Mouse (Mus musculus) lung, postnatal 25 days (tissue): Measurements from ENCODE around the gene Dnajc9.

Experiments
- DNase-seq: peaks from one replicate; pipeline ENCODE4 v3.0.0; 2022; ENCODE audit warnings: low spot score

Gene Dnajc9

DNA sequence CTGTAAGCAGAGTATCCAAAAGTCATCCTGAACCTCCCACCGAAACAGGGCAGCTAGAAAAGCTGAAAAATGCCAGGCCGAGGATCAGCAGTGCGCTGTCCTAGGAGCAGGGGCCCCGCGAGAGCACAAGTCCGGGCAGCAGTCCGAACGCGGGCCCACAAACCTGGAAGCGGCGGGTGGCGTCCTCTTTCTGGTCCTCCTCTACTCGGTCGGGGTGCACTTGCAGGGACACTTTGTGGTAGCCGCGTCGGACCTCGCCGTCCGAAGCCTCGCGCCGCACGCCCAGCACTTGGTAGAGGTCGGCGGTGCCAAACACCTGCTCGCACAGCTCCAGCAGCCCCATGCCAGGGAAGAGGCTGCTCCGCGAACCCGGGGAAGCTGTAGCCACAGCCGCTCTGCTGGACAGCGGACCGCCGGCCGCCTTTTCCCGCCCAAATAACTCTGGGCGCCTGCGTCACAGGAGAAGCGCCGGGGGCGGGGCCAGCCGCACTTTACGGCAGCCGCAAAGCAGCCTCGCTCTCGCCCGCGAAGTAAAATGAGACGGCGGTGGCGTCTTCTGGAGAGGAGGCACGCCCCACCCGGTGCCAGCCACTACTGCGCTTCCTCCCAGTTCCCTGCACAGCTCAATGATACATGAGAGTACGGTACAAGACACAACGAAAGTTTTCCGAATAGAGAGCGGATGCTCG is at the start of gene Dnajc9:
TSS of gene Dnajc9 (minus strand) at position 470 of the 689 bp plus-strand sequence.
- peak; percentile 95 for DNase-seq

DNA sequence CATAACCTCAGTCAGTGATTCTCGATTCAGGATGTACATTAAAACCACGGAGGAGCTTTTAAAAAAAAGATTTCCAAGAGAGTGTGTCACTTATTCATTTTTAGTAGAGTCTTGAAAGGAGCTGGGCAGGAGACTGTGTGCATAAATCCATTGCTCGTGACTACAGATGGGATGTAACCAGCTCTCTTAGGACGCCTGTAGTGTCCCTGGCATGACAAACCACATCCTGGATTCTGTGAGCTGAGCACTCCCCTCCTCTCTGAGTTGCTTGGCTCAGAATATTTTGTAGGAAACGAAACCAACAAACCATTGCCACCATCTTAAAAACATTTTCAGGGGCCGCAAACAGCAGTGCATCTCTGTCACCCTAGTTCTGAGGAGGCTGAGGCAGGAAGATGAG is 48.3 kb upstream of the Dnajc9 start:
- DNase-seq, result no peak

- no peak for DNase-seq
Measured at GRCm38 (mm10) chr14:20432420-20432819, 43.7 kb upstream of the Dnajc9 start.

- DNase-seq, result no peak
Measured at GRCm38 (mm10) chr14:20431726-20432125, 43.0 kb upstream of the Dnajc9 start.

DNA sequence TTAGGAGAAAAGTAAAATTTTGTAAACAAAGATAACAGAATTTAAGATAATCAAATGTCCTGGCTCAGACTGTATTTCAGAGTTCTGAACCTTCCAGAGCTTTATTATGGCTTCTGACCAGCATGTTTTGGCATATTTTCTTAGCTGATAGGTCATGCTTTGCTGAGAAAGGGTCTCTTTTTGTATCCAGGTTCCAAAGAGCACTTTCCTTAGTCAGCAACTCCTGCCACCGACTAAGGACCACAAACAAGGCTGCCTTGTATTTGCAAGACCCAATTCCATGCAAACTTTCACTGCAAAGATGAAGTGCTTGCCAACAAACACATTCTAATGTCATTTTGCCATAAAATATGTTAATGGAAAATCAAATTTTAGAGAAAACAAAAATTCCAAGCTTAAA is 41.1 kb upstream of the Dnajc9 start:
- no peak for DNase-seq

DNA sequence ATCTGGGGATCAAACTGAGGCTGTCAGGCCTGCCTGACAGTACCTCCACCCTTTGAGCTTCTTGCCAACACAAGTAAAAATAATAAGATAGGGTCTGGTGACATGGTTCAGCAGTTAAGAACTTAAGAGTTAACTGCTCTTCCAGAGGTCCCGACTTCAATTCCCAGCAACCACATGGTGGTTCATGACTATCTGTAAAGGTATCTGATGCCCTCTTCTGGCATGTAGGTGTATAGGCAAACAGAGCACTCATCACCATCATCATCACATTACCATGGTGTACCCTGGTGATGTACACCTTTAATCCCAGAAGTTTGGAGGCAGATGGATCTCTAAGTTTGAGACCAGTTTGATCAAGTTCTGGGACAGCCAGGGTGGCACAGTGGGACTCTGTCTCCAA is 39.9 kb upstream of the Dnajc9 start:
- no peak for DNase-seq

GRCm38 (mm10) chr14:20423046-20423445 is 34.3 kb upstream of the Dnajc9 start:
- no peak for DNase-seq

GRCm38 (mm10) chr14:20422257-20422656 is 33.5 kb upstream of the Dnajc9 start:
- peak; percentile 8 for DNase-seq

- peak; percentile 39 for DNase-seq
Measured at GRCm38 (mm10) chr14:20400071-20400470, 11.4 kb upstream of the Dnajc9 start.

DNA sequence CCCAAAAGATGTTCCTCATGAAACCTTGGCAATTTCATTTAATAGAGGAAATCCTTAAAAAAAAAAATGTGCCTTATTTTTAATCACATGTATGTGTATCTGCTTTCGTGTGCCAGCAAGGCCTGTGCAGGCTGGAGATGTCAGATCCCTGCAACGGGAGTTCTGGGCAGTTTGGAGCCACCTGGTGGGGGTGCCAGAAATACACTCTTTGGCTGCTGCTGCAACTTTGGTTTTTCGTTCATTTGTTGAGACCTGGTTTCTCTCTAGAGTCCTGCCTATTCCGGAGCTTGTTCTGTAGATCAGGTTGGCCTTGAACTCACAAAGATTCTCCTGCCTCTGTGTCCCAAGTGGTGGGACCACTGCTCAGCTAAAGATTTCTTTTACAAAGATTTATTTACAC is 10.2 kb upstream of the Dnajc9 start:
- no peak for DNase-seq

DNA sequence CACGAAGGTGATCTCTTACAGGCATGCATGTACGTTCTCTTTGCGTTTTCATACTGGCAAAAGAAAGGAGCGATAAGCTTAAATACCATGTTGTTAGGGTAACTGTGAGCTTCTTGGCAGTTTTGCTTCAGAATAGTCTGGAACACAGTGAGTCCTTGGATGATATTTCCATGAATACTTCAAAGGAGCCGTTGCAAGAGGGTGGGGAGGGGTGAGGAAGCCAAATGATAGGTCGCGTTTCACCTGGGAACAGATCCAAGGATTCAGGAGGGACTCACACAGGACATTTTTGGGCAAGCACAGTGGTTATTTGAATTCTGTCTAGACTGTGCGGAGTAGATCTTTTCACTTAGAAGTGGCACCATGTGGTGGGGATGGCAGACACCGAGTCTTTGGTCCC is 8.5 kb upstream of the Dnajc9 start:
- no peak for DNase-seq

- DNase-seq, result peak; percentile 97
Measured at GRCm38 (mm10) chr14:20393205-20393913, 4.6 kb upstream of the Dnajc9 start, which contains the start of gene Mrps16. Gene Mrps16, minus strand, starts transcription at chr14:20393634.

DNA sequence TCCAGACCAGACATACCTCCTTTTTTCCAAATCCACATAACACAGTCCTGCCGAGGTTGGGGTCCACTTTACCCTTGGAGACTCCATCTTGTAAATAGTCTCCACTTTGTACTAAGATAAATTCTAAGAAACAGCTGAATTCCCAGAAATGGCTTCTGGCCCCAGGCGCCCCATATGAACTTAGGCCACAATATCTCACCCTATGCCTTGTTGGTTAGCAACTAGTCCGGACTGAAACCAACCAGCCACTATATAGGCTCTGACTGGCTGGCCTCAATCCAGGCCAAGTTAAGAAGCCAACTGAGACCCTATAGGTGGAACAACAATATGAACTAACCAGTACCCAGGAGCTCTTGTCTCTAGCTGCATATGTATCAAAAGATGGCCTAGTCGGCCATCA is 3.6 kb upstream of the Dnajc9 start:
- DNase-seq, result no peak

DNA sequence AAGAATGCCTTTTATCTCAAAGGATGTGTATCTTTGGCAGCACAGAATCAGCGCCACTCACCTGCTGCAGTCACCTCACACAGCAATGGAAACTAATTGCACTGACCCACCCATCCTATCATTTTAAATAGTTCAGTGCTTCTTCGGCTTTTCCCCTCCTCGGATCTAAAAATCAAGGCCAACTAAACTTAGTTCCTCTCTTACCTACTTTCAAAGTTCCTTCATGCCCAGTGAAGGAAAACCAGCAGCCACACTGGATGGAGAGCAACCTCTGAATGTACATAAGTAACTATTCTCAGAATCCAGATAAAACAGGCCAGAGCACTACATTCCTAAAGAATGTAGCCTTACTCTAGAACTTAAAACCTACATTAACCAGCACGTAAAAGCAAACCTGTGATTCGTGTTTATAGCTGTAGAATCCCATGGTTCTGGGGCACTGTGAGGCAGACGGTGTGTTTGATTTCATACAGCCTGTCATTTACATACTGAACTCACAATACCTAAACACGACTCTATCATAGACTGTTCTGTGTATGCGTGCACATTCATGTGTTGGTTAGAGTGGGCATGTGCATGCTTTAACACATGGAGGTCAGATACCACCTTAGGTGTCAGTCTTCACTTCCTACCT is 853 bp upstream of the Dnajc9 start:
- DNase-seq, result no peak

DNA sequence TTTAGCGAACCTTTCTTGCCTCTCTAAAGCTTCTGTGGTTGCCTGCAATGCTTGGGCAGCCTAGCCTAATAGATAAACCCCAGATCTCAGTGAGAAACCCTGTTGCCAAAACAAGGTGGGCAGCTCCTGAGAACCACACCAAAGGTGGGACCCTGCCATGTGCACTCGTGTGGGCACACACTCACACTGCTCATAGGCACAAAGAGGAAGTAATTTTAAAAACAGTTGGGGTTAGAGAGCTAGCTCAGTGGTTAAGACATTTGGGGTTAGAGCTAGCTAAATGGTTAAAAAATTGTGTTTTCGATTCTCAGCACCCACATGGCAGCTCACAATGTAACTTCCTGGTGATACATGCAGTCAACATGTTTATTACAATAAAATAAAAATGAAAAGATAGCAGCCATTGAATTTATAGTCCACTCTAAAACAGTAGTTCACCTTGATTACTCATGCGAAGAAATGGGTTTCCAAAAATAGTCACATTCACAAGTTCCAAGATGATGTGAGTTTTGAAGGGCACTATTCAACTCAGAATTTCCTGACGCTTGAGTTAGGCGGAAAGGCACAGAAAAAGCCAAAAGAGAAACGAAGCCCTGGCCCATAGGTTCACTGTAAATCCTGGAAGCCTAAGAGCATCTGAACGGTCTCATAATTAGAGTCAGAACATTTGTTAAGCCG is 8.8 kb downstream of the Dnajc9 start:
- peak; percentile 25 for DNase-seq

GRCm38 (mm10) chr14:20379087-20379640 is 9.5 kb downstream of the Dnajc9 start:
- DNase-seq, result peak; percentile 73

DNA sequence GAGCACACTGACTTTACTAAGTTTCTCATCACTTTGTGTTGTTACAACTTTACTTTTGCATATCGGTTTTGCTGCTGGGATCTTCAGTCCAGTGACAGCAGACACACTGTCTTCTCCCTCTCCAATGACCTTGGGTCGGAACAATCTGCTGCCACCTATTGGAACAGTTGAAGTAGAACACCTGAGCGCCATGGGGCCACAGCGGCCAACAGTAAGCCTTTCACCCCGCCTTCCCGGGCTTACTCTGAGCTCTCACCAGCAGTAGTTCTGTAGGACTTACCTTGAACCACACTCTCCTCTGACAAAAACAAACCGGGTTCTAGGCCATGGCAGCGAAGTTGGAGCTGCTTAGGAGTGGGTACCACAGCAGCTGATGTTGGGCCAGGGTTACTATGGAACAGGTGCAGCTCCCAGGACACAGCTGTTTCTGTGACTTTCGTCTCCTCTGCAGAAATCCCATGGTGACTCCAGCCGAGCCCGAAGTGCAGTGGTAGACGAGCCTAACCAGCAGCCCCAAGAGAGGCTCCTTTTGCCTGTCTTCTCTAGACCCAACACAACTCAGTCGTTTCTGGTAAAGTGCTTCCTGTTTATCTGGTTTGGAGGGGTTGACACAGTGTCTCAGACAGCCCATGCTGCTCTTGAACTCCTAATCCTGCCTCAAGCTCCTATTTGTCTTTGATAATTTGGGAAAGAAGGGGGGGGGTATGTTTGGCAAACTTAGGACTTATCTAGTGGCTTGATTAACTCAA is 10.2 kb downstream of the Dnajc9 start:
- DNase-seq, result peak; percentile 69

GRCm38 (mm10) chr14:20377112-20377521 is 11.6 kb downstream of the Dnajc9 start:
- no peak for DNase-seq

GRCm38 (mm10) chr14:20371854-20372253 is 16.9 kb downstream of the Dnajc9 start:
- no peak for DNase-seq

DNA sequence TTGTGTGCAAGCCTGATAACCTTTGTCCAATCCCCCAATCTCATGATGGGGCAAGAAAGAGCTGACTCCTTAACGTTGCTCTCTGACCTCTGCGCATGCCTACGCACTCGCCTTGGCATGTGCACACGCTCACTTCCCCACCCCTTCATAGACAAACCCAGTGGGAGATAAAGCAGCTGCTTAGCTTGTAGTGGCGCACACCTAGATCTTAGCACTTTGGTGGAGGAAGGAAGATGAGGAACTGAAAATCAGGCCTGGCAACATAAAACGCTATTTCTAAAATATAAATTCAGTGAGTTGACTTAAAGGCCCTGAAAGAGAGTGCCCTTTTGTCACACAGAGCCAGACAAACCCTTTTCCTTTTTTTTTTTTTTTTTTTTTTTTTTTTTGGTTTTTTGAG is 17.9 kb downstream of the Dnajc9 start:
- DNase-seq, result no peak

- DNase-seq, result no peak
Measured at GRCm38 (mm10) chr14:20368271-20368670, 20.4 kb downstream of the Dnajc9 start.

GRCm38 (mm10) chr14:20363230-20363629 is 25.5 kb downstream of the Dnajc9 start:
- DNase-seq, result peak; percentile 18
